Mouse (Mus musculus) bone marrow, adult 2 months (tissue): ENCODE data around the gene Paxip1.

Source experiments
- CTCF ChIP-seq: fragments of 200-500 bp; IDR thresholded peaks from 2 replicates; pipeline ENCODE4 v1.5.1; 2011; ENCODE audit warnings: low read length, control low read depth; ENCODE audit not compliant: control insufficient read depth, insufficient read depth
- POLR2A ChIP-seq: fragments of 200-500 bp; IDR thresholded peaks from 2 replicates; pipeline ENCODE4 v1.6.1; 2011; ENCODE audit warnings: low read depth, mild to moderate bottlenecking, control low read depth, low read length, borderline replicate concordance; ENCODE audit not compliant: control insufficient read depth

DNA sequence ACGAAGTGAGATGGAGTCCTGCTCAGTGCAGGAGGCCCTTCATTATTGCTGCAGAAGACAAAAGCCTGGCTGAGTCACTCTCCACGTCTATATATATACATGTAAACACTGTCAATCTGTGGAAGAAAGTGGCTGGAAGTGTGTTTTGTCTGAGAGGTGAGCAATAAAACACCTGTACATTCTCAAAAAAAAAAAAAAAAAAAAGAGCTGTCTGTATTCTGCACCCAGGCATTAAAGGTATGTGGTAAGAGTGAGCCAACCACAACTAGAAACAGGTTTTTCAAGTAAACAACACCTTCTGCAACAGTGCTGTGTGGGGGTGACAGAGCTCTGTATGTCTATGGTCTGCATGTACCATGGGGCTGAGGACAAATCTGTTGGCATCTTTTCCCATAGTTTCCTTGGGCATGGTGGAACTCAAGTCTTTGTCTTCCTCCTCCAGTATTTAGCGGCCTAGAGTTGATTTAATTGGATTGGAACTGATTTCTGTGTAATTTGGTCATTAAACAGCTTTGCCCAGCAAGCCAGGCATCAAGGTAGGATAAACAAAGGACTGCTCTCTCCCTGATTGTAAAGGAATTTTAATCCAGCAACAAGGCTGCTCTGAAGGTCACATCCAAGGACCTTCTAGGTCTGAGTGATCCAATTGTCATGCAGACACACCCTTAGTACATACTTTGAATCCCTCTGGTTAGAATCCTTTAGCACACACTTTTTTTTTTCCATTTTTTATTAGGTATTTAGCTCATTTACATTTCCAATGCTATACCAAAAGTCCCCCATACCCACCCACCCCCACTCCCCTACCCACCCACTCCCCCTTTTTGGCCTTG, 27.6 kb upstream of the Paxip1 start:
- no peak for TF ChIP-seq CTCF
- TF ChIP-seq POLR2A = no peak
